Mouse (Mus musculus): ENCODE results near the gene Ciao2a. TPM values are rescaled to one million over a fixed set of nuclear protein-coding genes. Genes with fewer than 3 reads are reported as not detected.

Gene Ciao2a
- polyA plus RNA-seq, 1 experiment, result 29.0 TPM

DNA sequence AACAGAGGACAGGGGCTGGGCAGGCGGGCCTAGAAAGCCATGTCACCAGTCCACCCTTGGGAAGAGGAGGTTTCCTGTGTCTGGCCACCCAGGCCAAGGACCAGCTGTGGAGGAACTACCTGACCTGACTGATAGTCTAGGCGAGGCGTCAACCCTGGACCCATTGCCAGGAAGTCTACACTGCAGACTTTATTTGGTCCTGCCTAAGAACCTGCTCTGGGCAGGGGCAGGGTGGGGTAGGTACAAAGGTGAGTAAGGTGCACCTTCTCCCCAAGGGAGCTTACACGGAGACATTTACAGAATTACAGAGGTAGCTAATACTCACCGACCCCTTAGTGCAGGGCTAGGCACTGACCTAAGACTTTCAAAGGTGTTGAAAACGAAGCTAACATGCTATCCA lies 27.2 kb downstream of the Ciao2a start:
- no peaks in the 10 kb centered on the region for H3K4me1 ChIP-seq (ENCODE audit: control insufficient read depth, insufficient read depth, low read length)
- no peak overlapping the region for H3K27ac ChIP-seq (ENCODE audit: insufficient read depth, low read length)
- TF ChIP-seq POLR2A (IDR thresholded peaks at IDR 0.05; ENCODE audit: extremely low read depth, insufficient read depth, low read length) (no peak), CTCF (IDR thresholded peaks at IDR 0.05; ENCODE audit: extremely low read depth, insufficient read depth, low read length) (no peak)
- H3K4me3 ChIP-seq (ENCODE audit: insufficient read depth, low read length), result no peak overlapping the region

DNA sequence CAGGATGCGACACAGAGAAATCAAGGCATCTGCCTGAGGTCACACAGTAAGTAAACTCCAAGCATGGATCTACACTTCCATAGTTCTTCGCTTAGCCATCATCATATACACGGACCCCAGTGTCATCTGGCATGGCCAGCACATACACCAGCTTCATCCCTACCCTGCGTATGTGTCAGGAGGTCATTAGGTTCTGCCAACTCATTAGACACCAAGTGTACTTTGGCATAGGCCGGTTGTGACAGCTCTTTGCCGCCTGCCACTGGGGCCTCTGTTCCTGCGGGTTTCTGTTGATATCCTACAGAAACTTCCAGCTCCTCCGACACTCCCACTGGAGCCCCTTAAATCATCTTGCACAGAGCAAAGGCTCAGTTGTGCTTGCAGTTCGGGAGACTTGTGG lies 27.6 kb downstream of the Ciao2a start:
- no peak overlapping the region for H3K4me3 ChIP-seq (ENCODE audit: insufficient read depth, low read length)
- H3K27ac ChIP-seq (ENCODE audit: insufficient read depth, low read length), result no peak overlapping the region
- H3K4me1 ChIP-seq (ENCODE audit: control insufficient read depth, insufficient read depth, low read length), result no peaks in the 10 kb centered on the region
- no peak for TF ChIP-seq CTCF (IDR thresholded peaks at IDR 0.05; ENCODE audit: extremely low read depth, insufficient read depth, low read length)

DNA sequence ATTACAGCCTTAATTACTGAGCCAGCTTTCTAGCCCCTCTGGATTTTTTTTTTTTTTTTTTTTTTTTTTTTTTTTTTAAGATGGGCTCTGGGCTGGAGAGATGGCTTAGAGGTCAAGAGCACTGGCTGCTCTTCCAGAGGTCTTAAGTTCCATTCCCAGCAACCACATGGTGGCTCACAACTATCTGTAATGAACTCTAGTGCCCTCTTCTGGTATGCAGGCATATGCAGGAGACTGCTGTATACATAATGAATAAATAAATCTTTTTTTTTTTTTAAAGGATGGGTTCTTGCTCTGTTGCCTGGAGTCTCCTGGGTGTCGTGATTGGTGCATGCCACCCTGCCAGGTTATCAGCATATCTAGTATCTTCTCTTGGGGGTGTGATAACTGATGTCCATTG lies 29.1 kb downstream of the Ciao2a start:
- no peak overlapping the region for H3K4me3 ChIP-seq (ENCODE audit: insufficient read depth, low read length)
- no peaks in the 10 kb centered on the region for H3K4me1 ChIP-seq (ENCODE audit: control insufficient read depth, insufficient read depth, low read length)
- no peak overlapping the region for H3K27ac ChIP-seq (ENCODE audit: insufficient read depth, low read length)
- TF ChIP-seq POLR2A (IDR thresholded peaks at IDR 0.05; ENCODE audit: extremely low read depth, insufficient read depth, low read length) (no peak), CTCF (IDR thresholded peaks at IDR 0.05; ENCODE audit: extremely low read depth, insufficient read depth, low read length) (no peak)

DNA sequence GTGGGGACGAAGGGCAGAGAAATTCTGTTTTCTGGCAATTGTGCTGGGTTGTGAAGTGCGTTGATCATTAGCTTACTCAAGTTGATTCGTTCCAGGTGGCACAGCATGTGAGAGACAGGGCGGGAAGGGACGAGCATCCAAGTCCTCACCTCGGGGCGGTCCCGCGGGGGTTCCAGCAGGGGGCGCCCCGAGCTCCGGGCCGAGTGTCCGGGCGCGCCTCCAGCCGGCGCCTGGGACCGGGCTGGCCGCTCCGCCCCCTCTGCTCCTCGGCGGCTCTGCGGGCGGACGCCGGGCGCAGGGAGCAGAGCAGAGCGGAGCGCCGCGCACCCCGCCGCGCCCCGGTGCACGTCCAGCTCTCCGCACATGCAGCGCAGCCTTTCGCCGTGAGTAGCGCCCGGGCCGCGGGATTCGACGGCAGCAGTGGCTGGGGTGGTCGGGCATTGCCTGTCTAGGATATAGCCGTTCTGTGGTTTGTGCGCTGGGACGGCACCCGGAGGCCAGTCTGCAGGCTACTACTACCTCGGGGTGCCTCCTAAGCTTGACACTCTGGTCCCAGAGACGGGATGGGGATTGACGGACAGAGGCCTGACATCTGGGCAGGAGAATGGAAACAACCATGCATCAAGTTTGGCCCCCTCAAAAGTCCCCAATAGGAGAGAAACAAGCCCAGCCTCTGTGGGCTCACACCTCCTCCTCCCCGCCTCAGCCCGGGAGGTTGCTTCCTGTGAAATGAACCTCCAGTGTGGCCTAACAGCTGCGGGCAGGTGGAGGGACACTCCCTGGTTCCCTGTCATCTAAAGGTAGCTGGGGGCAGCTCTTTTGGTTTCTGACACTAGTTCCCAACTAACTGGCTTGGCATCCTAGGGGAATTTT lies 31.8 kb downstream of the Ciao2a start, which contains the start of gene Dapk2:
Dapk2 (plus strand) TSS at position 266 of the 873 bp plus-strand sequence.
- H3K4me1 ChIP-seq (ENCODE audit: control insufficient read depth, insufficient read depth, low read length), result no peaks in the 10 kb centered on the region
- H3K4me3 ChIP-seq (ENCODE audit: insufficient read depth, low read length), result peak within 1 kb of the TSS; percentile 8; the same call in 1 of the 2 replicates
- TF ChIP-seq POLR2A (IDR thresholded peaks at IDR 0.05; ENCODE audit: extremely low read depth, insufficient read depth, low read length) (no peak), CTCF (IDR thresholded peaks at IDR 0.05; ENCODE audit: extremely low read depth, insufficient read depth, low read length) (0 out of 2 replicates have a peak, but pooled peaks have one; percentile 5)
- H3K27ac ChIP-seq (ENCODE audit: insufficient read depth, low read length), result no peak within 1 kb of the TSS

DNA sequence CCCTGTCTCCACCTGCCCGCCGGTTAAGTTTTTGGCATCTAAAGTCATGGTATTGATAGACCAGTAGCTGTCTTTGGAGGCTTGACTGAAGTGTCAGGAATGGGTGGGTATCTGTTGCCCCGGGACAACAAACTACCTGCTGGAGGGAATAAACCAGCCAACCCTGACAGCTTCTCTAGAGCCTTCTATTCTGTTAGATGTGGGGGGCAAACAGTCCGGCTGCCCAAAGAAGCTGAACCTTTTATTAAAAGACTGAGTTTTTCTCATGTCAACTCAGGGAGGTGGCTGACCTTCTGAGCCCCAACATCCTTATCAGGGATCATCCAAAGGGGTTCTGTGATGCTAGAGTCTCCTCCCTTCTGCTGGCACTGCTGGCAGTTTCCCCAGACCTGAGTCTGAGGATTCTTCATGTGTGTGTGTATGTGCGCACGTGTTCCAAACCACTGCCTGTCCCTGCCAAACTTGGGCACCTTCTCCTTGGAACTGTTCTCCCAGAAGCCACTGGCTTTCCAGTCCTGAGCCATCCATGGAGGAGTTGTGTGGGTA lies 32.5 kb downstream of the Ciao2a start:
- no peak overlapping the region for H3K4me3 ChIP-seq (ENCODE audit: insufficient read depth, low read length)
- no peaks in the 10 kb centered on the region for H3K4me1 ChIP-seq (ENCODE audit: control insufficient read depth, insufficient read depth, low read length)
- H3K27ac ChIP-seq (ENCODE audit: insufficient read depth, low read length), result no peak overlapping the region
- no peak for TF ChIP-seq CTCF (IDR thresholded peaks at IDR 0.05; ENCODE audit: extremely low read depth, insufficient read depth, low read length)

DNA sequence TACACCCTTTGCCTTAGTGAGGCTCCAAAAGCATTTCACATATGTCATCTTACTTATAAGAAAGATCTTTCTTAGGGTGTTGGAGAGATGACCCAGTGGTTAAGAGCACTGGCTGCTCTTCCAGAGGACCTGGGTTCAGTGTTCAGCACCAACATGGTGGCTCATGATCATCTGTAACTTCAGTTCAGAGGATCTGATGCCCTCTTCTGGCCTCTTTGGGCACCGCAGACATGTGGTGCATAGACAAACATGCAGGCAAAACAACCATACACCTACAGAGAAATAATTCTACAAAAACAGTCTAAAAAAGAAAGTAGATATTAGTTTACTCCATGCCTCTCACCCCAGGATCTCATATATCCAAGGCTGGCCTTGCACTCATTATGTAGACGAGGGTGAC lies 33.7 kb downstream of the Ciao2a start:
- TF ChIP-seq CTCF (IDR thresholded peaks at IDR 0.05; ENCODE audit: extremely low read depth, insufficient read depth, low read length), result no peak
- TF ChIP-seq POLR2A (IDR thresholded peaks at IDR 0.05; ENCODE audit: extremely low read depth, insufficient read depth, low read length), result no peak
- Histone ChIP-seq H3K27ac (ENCODE audit: insufficient read depth, low read length) (no peak overlapping the region), H3K4me3 (ENCODE audit: insufficient read depth, low read length) (no peak overlapping the region), H3K4me1 (ENCODE audit: control insufficient read depth, insufficient read depth, low read length) (no peaks in the 10 kb centered on the region)

DNA sequence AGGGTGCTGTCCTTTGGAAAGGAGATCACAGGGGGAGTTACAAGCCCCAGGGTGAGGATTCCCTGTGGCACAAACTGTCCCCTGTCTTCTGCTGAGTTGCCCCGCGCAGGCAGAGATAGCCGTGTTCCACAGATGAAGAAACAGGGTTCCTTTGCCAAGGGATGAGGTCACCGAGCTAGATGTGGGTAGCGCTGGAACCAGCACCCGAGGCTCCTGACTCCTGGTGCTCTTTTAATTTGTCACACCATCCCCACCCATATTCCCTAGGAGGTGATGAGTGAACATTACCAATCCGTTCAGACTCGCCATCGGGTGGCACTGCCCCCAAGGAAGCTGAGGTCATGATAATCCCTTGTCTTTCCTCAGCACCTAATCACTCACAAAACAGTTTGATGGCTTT lies 36.6 kb downstream of the Ciao2a start:
- H3K4me3 ChIP-seq (ENCODE audit: insufficient read depth, low read length), result no peak overlapping the region
- TF ChIP-seq CTCF (IDR thresholded peaks at IDR 0.05; ENCODE audit: extremely low read depth, insufficient read depth, low read length) (0 out of 2 replicates have a peak, but pooled peaks have one; percentile 6), POLR2A (IDR thresholded peaks at IDR 0.05; ENCODE audit: extremely low read depth, insufficient read depth, low read length) (no peak)
- H3K4me1 ChIP-seq (ENCODE audit: control insufficient read depth, insufficient read depth, low read length), result no peaks in the 10 kb centered on the region
- no peak overlapping the region for H3K27ac ChIP-seq (ENCODE audit: insufficient read depth, low read length)

DNA sequence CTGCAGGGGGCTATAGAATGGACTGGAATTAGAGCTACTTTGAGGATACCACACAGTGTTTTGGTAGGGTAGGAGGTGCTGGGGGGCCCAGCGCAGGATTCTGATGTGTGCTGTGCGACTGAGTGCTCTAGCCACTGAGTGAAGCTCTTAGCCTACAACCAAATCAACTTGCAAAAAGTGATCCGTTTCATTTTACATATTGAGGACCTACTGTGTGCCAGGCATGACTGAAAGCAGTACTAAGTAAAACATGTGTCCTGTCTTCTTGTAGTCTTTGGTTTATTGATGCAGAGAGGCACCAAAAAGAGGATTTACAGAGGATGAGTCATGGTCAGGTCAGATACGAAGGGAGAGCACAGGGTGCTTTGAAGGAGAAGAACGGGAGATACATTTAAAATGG lies 40.8 kb downstream of the Ciao2a start:
- Histone ChIP-seq H3K4me1 (ENCODE audit: control insufficient read depth, insufficient read depth, low read length) (no peaks in the 10 kb centered on the region), H3K27ac (ENCODE audit: insufficient read depth, low read length) (no peak overlapping the region), H3K4me3 (ENCODE audit: insufficient read depth, low read length) (no peak overlapping the region)
- no peak for TF ChIP-seq CTCF (IDR thresholded peaks at IDR 0.05; ENCODE audit: extremely low read depth, insufficient read depth, low read length)
- TF ChIP-seq POLR2A (IDR thresholded peaks at IDR 0.05; ENCODE audit: extremely low read depth, insufficient read depth, low read length), result no peak

DNA sequence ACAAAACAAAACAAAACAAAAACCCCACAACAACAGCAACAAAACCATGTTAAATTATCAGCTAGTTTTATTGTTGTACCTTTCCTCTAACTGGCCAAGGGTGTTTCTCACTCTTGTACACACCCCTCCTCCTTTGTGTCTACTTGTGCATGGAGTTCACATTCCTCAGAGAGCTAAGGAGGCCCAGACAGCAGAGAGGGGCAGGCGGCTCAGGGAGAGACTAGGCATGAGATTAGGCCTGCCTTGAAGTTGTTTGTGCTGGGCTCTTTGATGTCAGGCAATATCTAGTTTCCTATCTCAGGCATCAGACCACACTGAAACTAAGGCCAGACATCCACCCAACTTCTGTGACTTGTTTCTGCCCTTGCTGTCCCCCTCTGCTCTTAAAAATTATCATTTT lies 41.8 kb downstream of the Ciao2a start:
- Histone ChIP-seq H3K27ac (ENCODE audit: insufficient read depth, low read length) (no peak overlapping the region), H3K4me3 (ENCODE audit: insufficient read depth, low read length) (no peak overlapping the region), H3K4me1 (ENCODE audit: control insufficient read depth, insufficient read depth, low read length) (no peaks in the 10 kb centered on the region)
- TF ChIP-seq CTCF (IDR thresholded peaks at IDR 0.05; ENCODE audit: extremely low read depth, insufficient read depth, low read length) (no peak), POLR2A (IDR thresholded peaks at IDR 0.05; ENCODE audit: extremely low read depth, insufficient read depth, low read length) (no peak)

DNA sequence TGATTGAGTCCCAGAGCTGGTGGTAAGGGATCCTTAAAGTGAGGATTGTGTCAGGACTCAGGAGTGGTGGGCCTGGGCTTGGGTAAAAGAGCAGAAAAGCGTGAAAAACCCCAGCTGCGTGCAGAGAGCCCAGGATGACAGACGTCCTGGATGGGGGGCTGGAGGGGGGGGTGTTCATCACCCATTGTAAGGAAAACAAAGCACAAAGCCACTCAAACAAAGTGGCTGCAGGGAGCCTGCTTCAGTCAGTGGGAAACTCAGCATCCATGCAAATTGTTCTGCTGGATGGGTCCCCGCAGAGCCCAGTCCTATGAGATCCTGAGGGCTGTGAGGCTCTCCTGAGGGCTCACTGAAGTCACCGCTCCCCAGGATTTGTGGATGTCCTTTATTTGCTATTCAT lies 44.1 kb downstream of the Ciao2a start:
- TF ChIP-seq POLR2A (IDR thresholded peaks at IDR 0.05; ENCODE audit: extremely low read depth, insufficient read depth, low read length), result no peak
- TF ChIP-seq CTCF (IDR thresholded peaks at IDR 0.05; ENCODE audit: extremely low read depth, insufficient read depth, low read length), result no peak
- no peak overlapping the region for H3K27ac ChIP-seq (ENCODE audit: insufficient read depth, low read length)

More for the DNA sequence above, 44.1 kb downstream of the Ciao2a start:
- Histone ChIP-seq H3K4me1 (ENCODE audit: control insufficient read depth, insufficient read depth, low read length) (no peaks in the 10 kb centered on the region), H3K4me3 (ENCODE audit: insufficient read depth, low read length) (no peak overlapping the region)

All from cortical plate, adult 2 months (tissue).